Mouse (Mus musculus): ENCODE results near the gene Usp36.

Usp36 gene

GRCm38 (mm10) chr11:118222351-118222885, 67.6 kb downstream of the Usp36 start:
- DNase-seq (ENCODE audit: low spot score), result no peak

GRCm38 (mm10) chr11:118220561-118221262, 69.3 kb downstream of the Usp36 start:
- peak; percentile 80 for DNase-seq (ENCODE audit: low spot score)

GRCm38 (mm10) chr11:118219066-118219465, 71.0 kb downstream of the Usp36 start:
- DNase-seq (ENCODE audit: low spot score), result no peak

- no peak for DNase-seq (ENCODE audit: low spot score)
Measured at GRCm38 (mm10) chr11:118216468-118216867, 73.6 kb downstream of the Usp36 start.

DNA sequence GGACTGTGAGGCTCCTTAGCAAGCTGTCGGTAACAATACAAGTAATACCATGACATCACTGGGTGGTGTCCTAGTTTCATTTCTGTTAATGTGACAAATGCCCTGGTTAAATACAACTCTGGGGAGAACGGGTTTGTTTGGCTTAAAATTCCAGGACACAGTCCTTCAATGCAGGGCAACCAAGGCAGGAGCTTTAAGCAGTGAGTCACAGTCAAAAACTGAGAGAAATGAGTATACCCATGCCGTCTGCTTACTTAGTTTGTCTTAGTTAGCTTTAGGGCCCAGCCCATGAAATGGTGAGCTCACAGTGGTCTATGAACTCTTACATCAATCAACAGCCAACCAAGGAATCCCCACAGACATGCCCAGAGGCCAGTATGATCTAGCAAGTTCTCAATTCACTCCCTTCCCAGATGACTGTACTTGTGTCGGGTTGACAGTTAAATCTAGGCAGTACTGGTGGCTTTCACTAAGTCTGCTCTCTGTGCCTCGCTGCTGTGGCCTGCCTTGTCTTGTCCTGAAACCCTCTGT, 74.1 kb downstream of the Usp36 start:
- no peak for DNase-seq (ENCODE audit: low spot score)

DNA sequence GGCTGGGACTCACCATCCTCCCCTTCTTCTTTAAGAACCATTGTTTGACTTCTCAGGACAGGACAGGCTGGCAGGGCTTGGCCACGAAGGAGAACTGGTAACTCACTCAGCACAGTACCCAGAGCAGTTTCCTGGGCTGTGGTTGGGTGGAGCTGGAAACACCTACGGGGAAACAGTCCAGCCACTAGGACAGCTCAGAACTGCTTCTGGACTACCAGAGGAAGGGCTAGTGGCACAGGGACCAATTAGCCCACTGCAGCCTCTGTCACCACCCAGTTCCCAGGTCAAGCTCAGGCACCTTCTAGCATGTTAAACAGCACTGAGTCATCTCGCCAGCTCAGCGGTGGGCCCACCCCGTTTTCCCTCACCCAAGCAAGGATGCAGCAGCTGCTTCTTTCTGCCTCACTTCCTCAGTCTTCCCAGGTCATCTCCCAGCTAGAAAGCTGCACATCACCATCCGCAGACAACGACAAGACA, 77.4 kb downstream of the Usp36 start:
- DNase-seq (ENCODE audit: low spot score), result no peak

DNA sequence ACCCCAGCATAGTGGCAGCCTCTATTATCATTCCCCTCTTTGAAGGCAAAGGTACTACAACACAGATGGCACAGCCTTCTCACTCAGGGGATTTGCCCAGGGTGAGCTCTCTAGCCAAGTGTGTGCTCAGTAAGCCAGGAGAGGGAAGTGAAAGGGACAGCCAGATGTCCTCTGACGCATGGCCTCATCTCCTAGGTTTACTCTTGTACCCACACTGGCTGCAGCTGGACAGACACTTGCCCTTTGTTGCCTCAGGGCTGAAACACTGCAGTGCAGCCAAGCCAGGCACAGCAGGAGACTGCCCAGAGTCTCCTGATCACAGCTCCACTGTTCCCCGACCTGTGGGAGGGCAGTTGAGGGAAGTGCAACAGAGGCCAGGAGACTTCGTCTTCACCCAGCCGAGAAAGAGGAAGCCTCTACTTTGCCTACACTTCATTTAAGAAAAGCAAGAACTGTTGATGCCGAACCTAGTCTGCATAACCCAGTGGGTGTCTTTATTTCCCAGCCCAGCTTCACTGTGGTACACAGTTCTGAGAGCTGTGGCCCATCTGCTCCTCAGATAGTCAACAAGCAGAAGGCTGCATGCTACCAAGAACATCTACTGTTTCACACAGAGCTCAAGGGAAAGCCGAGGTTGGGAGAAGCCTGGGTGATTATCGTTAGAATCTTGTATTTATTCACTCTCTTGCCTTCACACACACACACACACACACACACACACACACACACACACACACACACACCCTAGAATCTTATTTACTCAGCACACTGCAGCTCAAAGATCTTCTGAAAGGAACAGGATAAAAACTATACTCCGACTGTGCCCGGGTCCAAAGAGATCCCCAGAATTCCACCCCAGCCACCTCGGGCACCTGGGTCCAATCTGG, 78.1 kb downstream of the Usp36 start:
- DNase-seq (ENCODE audit: low spot score), result peak; percentile 34

GRCm38 (mm10) chr11:118210962-118211361, 79.1 kb downstream of the Usp36 start:
- DNase-seq (ENCODE audit: low spot score), result no peak

DNA sequence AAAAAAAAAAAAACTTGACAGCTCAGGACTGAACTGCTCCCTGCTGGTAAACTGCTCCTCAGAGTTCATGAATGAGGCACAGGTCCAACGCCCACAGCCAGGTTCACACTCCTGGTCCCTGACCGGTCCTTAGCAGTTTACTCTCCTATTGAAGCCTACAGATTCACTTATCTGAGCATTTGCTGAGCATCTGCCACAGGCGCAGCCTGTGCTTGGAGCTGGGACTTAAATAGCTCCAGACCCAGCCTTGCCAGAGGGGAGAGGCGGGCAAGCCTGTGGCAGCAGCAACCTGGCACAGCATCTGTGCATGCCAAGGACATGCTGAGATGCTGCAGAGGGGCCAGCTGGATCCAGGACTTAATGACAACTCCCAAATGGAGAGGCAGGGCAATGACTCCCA, 79.9 kb downstream of the Usp36 start:
- no peak for DNase-seq (ENCODE audit: low spot score)
